Mouse (Mus musculus) lung, postnatal 0 days (tissue): Measurements from ENCODE around the gene Ryr3.

Experiments used
- CTCF ChIP-seq: IDR thresholded peaks from 2 replicates; pipeline ENCODE4 v1.5.1; 2016; ENCODE audit warnings: antibody characterized with exemption, mild to moderate bottlenecking
- EP300 ChIP-seq: IDR thresholded peaks from 2 replicates; pipeline ENCODE4 v1.6.1; 2016; ENCODE audit warnings: antibody characterized with exemption, mild to moderate bottlenecking, control low read depth

DNA sequence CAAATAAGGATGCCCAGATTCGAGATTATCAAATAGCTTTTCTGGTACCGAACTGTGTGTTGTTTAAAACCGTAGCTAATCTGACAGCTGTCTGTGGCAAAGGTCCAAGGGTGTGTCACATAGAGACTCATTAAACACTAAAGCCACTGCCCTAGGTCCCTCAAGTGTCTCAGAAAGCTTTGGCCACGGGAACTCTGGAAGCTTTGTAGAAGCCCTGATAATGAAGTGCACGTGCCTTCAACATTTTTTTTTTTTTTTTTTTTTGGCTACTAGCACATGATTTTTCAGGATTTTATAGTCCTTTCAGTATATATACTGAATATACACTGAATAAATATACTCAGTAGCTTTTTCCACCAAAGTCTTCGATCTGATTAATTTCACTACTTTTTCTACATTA is 489.1 kb downstream of the Ryr3 start:
- TF ChIP-seq EP300: no peak
- TF ChIP-seq CTCF: no peak
